Mouse (Mus musculus): Measurements from ENCODE around the gene Nat8f6. TPM values are rescaled to one million over a fixed set of nuclear protein-coding genes. Genes with fewer than 3 reads are reported as not detected.
"Not testable (repeated sequence)": the region's sequence is repeated elsewhere in the genome, so short reads cannot be mapped to it uniquely, and the experiment has no call there.

The Nat8f6 gene
- polyA plus RNA-seq, 1 experiment from 2014 or later: not detected

GRCm38 (mm10) chr6:85851062-85851773, 30.5 kb upstream of the Nat8f6 start:
- no peak overlapping the region for H3K4me2 ChIP-seq
- H3K4me3 ChIP-seq: no peak overlapping the region
- H3K9me3 ChIP-seq: no peaks in the 10 kb centered on the region
- H3K27me3 ChIP-seq: no peaks in the 10 kb centered on the region
- no peaks in the 10 kb centered on the region for H3K36me3 ChIP-seq
- WGBS: 90% methylated on average over 7 of the region's 7 CpGs
- no peak overlapping the region for H3K27ac ChIP-seq (replicated peaks)
- 0 out of 2 replicates have a peak, but pooled peaks cover 8% of the 10 kb centered on the region for H3K4me1 ChIP-seq (replicated peaks)
- no peak overlapping the region for H3K9ac ChIP-seq
- no peak for ATAC-seq (ENCODE audit: low read depth)

DNA sequence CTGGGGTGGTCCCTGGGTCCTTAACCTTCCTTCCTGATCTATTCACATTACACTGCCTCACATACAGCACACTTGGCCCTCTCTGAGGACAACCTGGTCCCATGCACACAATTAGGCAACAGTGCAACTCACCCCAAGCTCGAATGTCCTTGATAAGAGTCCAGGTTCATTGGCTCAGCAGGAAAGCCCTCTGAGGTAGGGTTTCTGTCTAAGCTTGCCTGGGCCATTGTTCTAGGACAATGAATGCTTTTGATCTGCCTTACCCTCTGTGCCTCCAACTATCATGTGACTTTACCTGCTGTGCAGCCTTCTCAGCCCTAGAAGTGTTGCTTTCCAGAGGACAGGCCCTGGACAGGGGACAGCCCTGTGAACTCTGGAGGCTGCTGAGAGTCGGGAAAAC, 28.5 kb upstream of the Nat8f6 start:
- H3K4me1 ChIP-seq (replicated peaks): 0 out of 2 replicates have a peak, but pooled peaks cover 8% of the 10 kb centered on the region
- no peaks in the 10 kb centered on the region for H3K9me3 ChIP-seq
- H3K4me2 ChIP-seq: no peak overlapping the region
- 31% methylated on average over 2 of the region's 2 CpGs for WGBS
- no peak overlapping the region for H3K9ac ChIP-seq
- ATAC-seq (ENCODE audit: low read depth): no peak
- no peak overlapping the region for H3K4me3 ChIP-seq
- H3K27ac ChIP-seq (replicated peaks): no peak overlapping the region
- H3K36me3 ChIP-seq: no peaks in the 10 kb centered on the region
- no peaks in the 10 kb centered on the region for H3K27me3 ChIP-seq

- no peak for ATAC-seq (ENCODE audit: low read depth)
- WGBS: 95% methylated on average over 4 of the region's 4 CpGs
- H3K27me3 ChIP-seq: no peaks in the 10 kb centered on the region
Observed at GRCm38 (mm10) chr6:85848140-85848539, 27.4 kb upstream of the Nat8f6 start.

DNA sequence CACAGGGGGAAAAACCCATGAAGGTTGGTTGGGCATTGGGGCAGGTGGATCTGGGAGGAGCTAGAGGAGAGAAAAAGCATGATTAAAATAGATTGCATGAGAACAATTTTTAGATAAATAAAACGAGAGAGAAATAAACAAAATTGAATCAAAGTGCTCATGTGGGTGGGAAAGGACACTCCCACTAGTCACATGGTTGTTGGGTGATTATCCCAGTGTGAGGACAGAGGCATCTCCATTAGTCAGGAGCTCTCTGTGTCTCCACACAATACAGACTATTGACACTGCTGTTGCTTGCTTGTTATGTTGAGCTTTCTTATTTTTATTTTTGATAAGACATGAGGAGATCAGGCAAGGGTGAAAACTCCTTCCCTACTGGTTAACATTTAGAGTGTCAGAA, 26.2 kb upstream of the Nat8f6 start:
- H3K27me3 ChIP-seq: no peaks in the 10 kb centered on the region
- WGBS: 61% methylated on average over 1 of the region's 1 CpGs
- H3K9me3 ChIP-seq: no peaks in the 10 kb centered on the region
- H3K9ac ChIP-seq: no peak overlapping the region
- no peak overlapping the region for H3K4me2 ChIP-seq
- no peak overlapping the region for H3K27ac ChIP-seq (replicated peaks)
- no peaks in the 10 kb centered on the region for H3K36me3 ChIP-seq
- H3K4me1 ChIP-seq (replicated peaks): 0 out of 2 replicates have a peak, but pooled peaks cover 8% of the 10 kb centered on the region
- ATAC-seq (ENCODE audit: low read depth): no peak
- no peak overlapping the region for H3K4me3 ChIP-seq

More at GRCm38 (mm10) chr6:85848140-85848539, 27.4 kb upstream of the Nat8f6 start:
- Histone ChIP-seq H3K4me2 (no peak overlapping the region), H3K27ac (replicated peaks) (no peak overlapping the region), H3K4me1 (replicated peaks) (0 out of 2 replicates have a peak, but pooled peaks cover 8% of the 10 kb centered on the region), H3K9me3 (no peaks in the 10 kb centered on the region), H3K36me3 (no peaks in the 10 kb centered on the region), H3K9ac (no peak overlapping the region), H3K4me3 (no peak overlapping the region)

- H3K36me3 ChIP-seq; ATAC-seq (ENCODE audit: low read depth); H3K4me2 ChIP-seq; H3K4me1 ChIP-seq (replicated peaks); H3K27ac ChIP-seq (replicated peaks); H3K27me3 ChIP-seq; H3K9me3 ChIP-seq; H3K4me3 ChIP-seq; H3K9ac ChIP-seq: not testable (repeated sequence)
- 64% methylated on average over 25 of the region's 25 CpGs for WGBS
Observed at GRCm38 (mm10) chr6:85843677-85844458, 23.1 kb upstream of the Nat8f6 start.

DNA sequence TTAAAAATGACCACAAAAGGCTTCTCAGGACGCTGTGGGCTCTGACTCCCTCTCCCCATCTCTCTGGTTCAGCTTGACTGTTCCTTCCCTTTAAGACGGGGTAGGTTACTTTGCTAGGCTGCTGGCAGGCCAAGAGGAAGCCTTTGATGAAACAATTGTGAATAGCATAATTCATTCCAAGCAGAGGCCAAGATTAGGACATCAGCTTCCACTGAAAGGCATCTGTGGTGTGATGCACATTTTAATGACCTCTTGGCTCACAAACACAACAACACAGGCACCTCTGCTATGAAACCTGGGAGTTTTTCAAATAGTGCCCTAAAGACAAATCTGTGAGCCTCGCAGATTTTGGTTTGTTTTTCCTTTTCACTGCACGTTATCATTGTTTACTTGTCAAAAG, 19.2 kb upstream of the Nat8f6 start:
- WGBS: 48% methylated on average over 4 of the region's 4 CpGs
- ATAC-seq (ENCODE audit: low read depth): no peak
- no peak overlapping the region for H3K27ac ChIP-seq (replicated peaks)

GRCm38 (mm10) chr6:85838674-85839073, 17.9 kb upstream of the Nat8f6 start:
- no peak overlapping the region for H3K9ac ChIP-seq
- no peak overlapping the region for H3K4me2 ChIP-seq
- H3K9me3 ChIP-seq: no peaks in the 10 kb centered on the region
- H3K36me3 ChIP-seq: no peaks in the 10 kb centered on the region
- 63% methylated on average over 8 of the region's 8 CpGs for WGBS
- no peak overlapping the region for H3K4me3 ChIP-seq
- no peaks in the 10 kb centered on the region for H3K27me3 ChIP-seq
- no peak overlapping the region for H3K27ac ChIP-seq (replicated peaks)
- ATAC-seq (ENCODE audit: low read depth): no peak
- no peaks in the 10 kb centered on the region for H3K4me1 ChIP-seq (replicated peaks)

More for the DNA sequence above, 19.2 kb upstream of the Nat8f6 start:
- no peak overlapping the region for H3K9ac ChIP-seq
- no peaks in the 10 kb centered on the region for H3K36me3 ChIP-seq
- H3K4me2 ChIP-seq: no peak overlapping the region
- H3K9me3 ChIP-seq: no peaks in the 10 kb centered on the region
- no peaks in the 10 kb centered on the region for H3K4me1 ChIP-seq (replicated peaks)
- no peaks in the 10 kb centered on the region for H3K27me3 ChIP-seq
- H3K4me3 ChIP-seq: no peak overlapping the region

GRCm38 (mm10) chr6:85837307-85837706, 16.6 kb upstream of the Nat8f6 start:
- H3K36me3 ChIP-seq; ATAC-seq (ENCODE audit: low read depth); H3K9ac ChIP-seq; H3K4me2 ChIP-seq; H3K4me1 ChIP-seq (replicated peaks); H3K9me3 ChIP-seq; H3K27me3 ChIP-seq; H3K27ac ChIP-seq (replicated peaks); H3K4me3 ChIP-seq: not testable (repeated sequence)
- 28% methylated on average over 12 of the region's 12 CpGs for WGBS

- 24% methylated on average over 9 of the region's 9 CpGs for WGBS
- H3K9me3 ChIP-seq; H3K9ac ChIP-seq; H3K27me3 ChIP-seq; H3K4me2 ChIP-seq; H3K4me3 ChIP-seq; H3K36me3 ChIP-seq; H3K27ac ChIP-seq (replicated peaks); H3K4me1 ChIP-seq (replicated peaks); ATAC-seq (ENCODE audit: low read depth): not testable (repeated sequence)
Observed at GRCm38 (mm10) chr6:85836827-85837226, 16.1 kb upstream of the Nat8f6 start.

GRCm38 (mm10) chr6:85836098-85836497, 15.3 kb upstream of the Nat8f6 start:
- H3K9me3 ChIP-seq; H3K27ac ChIP-seq (replicated peaks); H3K4me3 ChIP-seq; H3K27me3 ChIP-seq; H3K36me3 ChIP-seq; H3K4me1 ChIP-seq (replicated peaks); H3K9ac ChIP-seq; ATAC-seq (ENCODE audit: low read depth); H3K4me2 ChIP-seq: not testable (repeated sequence)
- WGBS: 88% methylated on average over 5 of the region's 5 CpGs

GRCm38 (mm10) chr6:85835104-85835503, 14.3 kb upstream of the Nat8f6 start:
- ATAC-seq (ENCODE audit: low read depth); H3K36me3 ChIP-seq; H3K27me3 ChIP-seq; H3K4me1 ChIP-seq (replicated peaks); H3K9me3 ChIP-seq; H3K27ac ChIP-seq (replicated peaks); H3K9ac ChIP-seq; H3K4me3 ChIP-seq; H3K4me2 ChIP-seq: not testable (repeated sequence)
- 76% methylated on average over 1 of the region's 2 CpGs for WGBS

- H3K4me1 ChIP-seq (replicated peaks); H3K4me2 ChIP-seq; H3K36me3 ChIP-seq; H3K9ac ChIP-seq; H3K27ac ChIP-seq (replicated peaks); H3K9me3 ChIP-seq; H3K27me3 ChIP-seq; ATAC-seq (ENCODE audit: low read depth); H3K4me3 ChIP-seq: not testable (repeated sequence)
Observed at GRCm38 (mm10) chr6:85834504-85835100, 13.8 kb upstream of the Nat8f6 start.
